Mouse (Mus musculus) lung, embryonic 14.5 days (tissue): Measurements from ENCODE around the gene Smarca1. TPM values are rescaled to one million over a fixed set of nuclear protein-coding genes. Genes with fewer than 3 reads are reported as not detected.
A peak's percentile ranks its signal among the peaks of the same experiment; 100 is the strongest.

Experiments
- ATAC-seq: fragments of 200-750 bp; cut with Nextera tagmentation; 2 replicates; pipeline ENCODE4 v1.8.0; 2017; ENCODE audit warnings: mild to moderate bottlenecking, moderate TSS enrichment, moderate library complexity; ENCODE audit not compliant: insufficient read depth
- DNase-seq: peaks from one replicate; pipeline ENCODE4 v3.0.0-alpha.2; 2015
- H3K27ac ChIP-seq: fragments of 300-500 bp; sonication (generic); 2 replicates; pipeline ENCODE4 v1.5.1; 2014; ENCODE audit warnings: low read depth, mild to moderate bottlenecking, moderate library complexity
- H3K27me3 ChIP-seq: fragments of 300-500 bp; sonication (generic); 2 replicates; pipeline ENCODE4 v1.6.1; 2014; ENCODE audit warnings: low read length, control low read depth; ENCODE audit not compliant: insufficient read depth
- H3K36me3 ChIP-seq: fragments of 300-500 bp; sonication (generic); 2 replicates; pipeline ENCODE4 v1.6.1; 2014; ENCODE audit warnings: control low read depth; ENCODE audit not compliant: insufficient read depth
- H3K4me1 ChIP-seq: fragments of 300-500 bp; sonication (generic); 2 replicates; pipeline ENCODE4 v1.6.1; 2014; ENCODE audit warnings: antibody characterized with exemption, control low read depth; ENCODE audit not compliant: insufficient read depth
- H3K4me2 ChIP-seq: fragments of 300-500 bp; sonication (generic); 2 replicates; pipeline ENCODE4 v1.6.1; 2014; ENCODE audit warnings: mild to moderate bottlenecking
- H3K4me3 ChIP-seq: fragments of 300-500 bp; sonication (generic); 2 replicates; pipeline ENCODE4 v1.5.1; 2014; ENCODE audit warnings: low read depth, low read length
- H3K9ac ChIP-seq: fragments of 300-500 bp; sonication (generic); 2 replicates; pipeline ENCODE4 v1.6.1; 2014
- H3K9me3 ChIP-seq: fragments of 300-500 bp; sonication (generic); 2 replicates; pipeline ENCODE4 v1.6.1; 2016; ENCODE audit warnings: low read depth, low read length, control low read depth
- CTCF ChIP-seq: IDR thresholded peaks from 2 replicates; pipeline ENCODE4 v1.5.1; 2016; ENCODE audit warnings: antibody characterized with exemption, low read depth
- WGBS: fragments of 180-500 bp; shearing (Covaris S2); extraction: QIAGEN DNeasy Blood & Tissue Kit; methylation state at CpG from one replicate; pipeline ENCODE4 v1.1.7; 2014; 5-methylcytosine and 5-hydroxymethylcytosine counted together
- polyA plus RNA-seq: library from polyadenylated mRNA; unstranded; fragments of >200 nt; fragmentation: Nextera tagmentation; extraction: Ambion mirVana; gene quantifications from 2 replicates; pipeline ENCODE4 v1.2.1, GENCODE M21; 2014

Smarca1 gene
- 29.9 and 32.5 TPM in 2 replicates for polyA plus RNA-seq

DNA sequence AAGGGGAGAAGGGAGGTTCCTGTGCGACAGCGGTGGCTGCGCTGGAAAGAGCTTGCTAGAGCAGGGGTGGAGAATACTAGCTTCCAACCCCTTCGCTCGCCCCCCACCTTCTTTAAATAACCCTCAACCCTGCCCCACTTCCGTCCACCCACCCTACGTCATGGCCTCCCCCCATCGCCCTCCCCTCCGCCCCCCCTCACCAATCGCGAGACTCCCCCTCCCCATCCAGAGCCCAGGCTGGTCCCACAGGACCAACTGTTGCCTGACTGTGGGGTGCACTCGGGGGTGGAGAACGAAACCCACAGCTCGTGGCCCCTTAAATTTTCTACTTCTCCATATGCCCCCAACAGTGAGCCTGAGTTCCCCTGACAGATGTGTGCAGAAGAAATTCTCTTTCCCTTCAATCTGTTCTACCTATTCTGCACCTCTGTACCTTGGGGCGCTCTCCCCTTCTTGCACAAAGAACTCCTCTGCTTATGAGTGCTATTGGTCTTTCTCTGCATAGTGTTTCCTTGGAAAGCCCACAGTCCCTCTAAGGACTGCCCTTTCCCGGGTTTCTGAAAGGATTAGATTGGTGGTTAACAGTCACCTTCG is at the start of gene Smarca1:
Gene Smarca1 (minus strand): TSS at position 544 of the 594 bp plus-strand sequence.
- peak within 1 kb of the TSS; percentile 54 for H3K27ac ChIP-seq
- no peaks in the 10 kb centered on the region for H3K9me3 ChIP-seq
- peak within 1 kb of the TSS; percentile 67 for H3K4me2 ChIP-seq
- H3K36me3 ChIP-seq, result no peaks in the 10 kb centered on the region
- 22% methylated on average over 13 of the region's 17 CpGs for WGBS
- H3K4me3 ChIP-seq, result peak within 1 kb of the TSS; percentile 58
- no peaks in the 10 kb centered on the region for H3K27me3 ChIP-seq
- DNase-seq (peak; percentile 6), ATAC-seq (peak; percentile 84)
- peak within 1 kb of the TSS; percentile 68 for H3K9ac ChIP-seq
- no peaks in the 10 kb centered on the region for H3K4me1 ChIP-seq
- TF ChIP-seq CTCF, result no peak

DNA sequence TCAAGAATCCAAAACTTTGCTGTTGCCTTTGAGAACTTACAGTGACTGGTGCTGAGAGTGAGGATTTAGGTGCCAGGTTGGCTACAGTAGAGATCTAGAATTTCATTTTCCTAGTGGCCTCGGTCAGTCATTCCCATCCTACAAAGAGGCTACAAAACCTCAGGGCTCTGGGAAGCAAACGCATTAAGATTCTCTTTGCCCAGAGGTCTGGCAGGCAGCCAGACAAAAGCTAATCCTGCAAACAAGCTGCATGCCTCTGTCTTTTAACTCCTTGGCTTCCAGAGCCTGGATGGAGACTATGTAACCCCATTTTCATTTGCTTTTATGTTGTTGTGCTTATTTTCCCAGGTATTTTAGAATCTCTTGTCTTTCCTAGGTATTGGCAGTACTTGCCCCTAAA is 45.0 kb upstream of the Smarca1 start:
- H3K27ac ChIP-seq, result no peak overlapping the region
- peak overlapping the region; percentile 8; the same call in 1 of the 2 replicates for H3K4me2 ChIP-seq
- no peaks in the 10 kb centered on the region for H3K9me3 ChIP-seq
- no peak overlapping the region for H3K4me3 ChIP-seq
- no peaks in the 10 kb centered on the region for H3K27me3 ChIP-seq
- ATAC-seq, result peak; percentile 56; the same call in 1 of the 2 replicates
- peak; percentile 90 for DNase-seq
- no peaks in the 10 kb centered on the region for H3K4me1 ChIP-seq
- 16% methylated on average over 2 of the region's 2 CpGs for WGBS
- H3K36me3 ChIP-seq, result peaks cover 20% of the 10 kb centered on the region; the same call in 1 of the 2 replicates
- no peak for TF ChIP-seq CTCF
- no peak overlapping the region for H3K9ac ChIP-seq

DNA sequence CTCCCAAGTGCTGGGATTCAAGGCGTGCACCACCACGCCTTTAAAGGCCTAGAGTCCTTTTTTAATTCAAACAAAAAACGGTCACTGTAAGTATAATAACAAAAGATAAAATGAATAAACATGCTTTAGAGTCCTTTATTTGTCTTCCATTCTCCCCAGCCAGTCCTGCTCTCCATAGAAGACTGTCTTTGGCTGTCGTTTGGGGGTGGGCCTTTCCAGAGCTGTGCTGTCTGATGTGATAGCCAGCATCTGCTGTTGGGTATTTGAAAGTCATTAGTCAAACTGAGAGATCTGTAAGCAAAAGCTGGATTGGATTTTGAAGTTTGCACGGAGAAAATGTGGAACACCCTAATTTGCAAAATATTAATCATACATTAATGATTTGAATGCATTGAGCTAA is 44.1 kb upstream of the Smarca1 start:
- WGBS, result 39% methylated on average over 5 of the region's 5 CpGs
- ATAC-seq, result peak; percentile 86; the same call in 1 of the 2 replicates
- no peak for TF ChIP-seq CTCF

DNA sequence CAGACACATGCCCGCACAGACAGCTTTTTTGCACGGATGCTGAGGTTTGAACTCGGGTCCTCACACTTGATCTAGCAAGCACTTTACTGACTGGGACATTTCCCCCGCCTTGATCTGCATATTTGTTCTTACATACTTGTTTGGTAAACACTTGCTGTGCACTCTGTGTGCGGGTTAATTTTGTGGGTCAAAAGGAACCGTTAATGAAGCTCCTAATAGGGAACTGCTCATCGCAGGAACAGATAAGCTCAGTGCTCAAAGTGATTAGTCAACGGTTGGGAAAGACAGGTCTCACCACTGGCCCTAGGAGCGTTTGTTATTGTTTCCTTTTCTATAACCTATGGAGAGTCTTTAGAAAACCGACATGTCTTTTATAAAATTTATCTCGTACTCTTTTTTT is 41.6 kb upstream of the Smarca1 start:
- H3K36me3 ChIP-seq, result peaks cover 23% of the 10 kb centered on the region; the same call in 1 of the 2 replicates
- H3K4me3 ChIP-seq, result no peak overlapping the region
- H3K4me2 ChIP-seq, result no peak overlapping the region
- 78% methylated on average over 11 of the region's 11 CpGs for WGBS
- no peak overlapping the region for H3K27ac ChIP-seq
- no peak for TF ChIP-seq CTCF
- no peak overlapping the region for H3K9ac ChIP-seq
- H3K27me3 ChIP-seq, result no peaks in the 10 kb centered on the region
- no peaks in the 10 kb centered on the region for H3K9me3 ChIP-seq
- H3K4me1 ChIP-seq, result no peaks in the 10 kb centered on the region
- ATAC-seq (no peak), DNase-seq (no peak)

More for the DNA sequence above, 44.1 kb upstream of the Smarca1 start:
- DNase-seq, result peak; percentile 57
- peaks cover 20% of the 10 kb centered on the region; the same call in 1 of the 2 replicates for H3K36me3 ChIP-seq
- H3K9me3 ChIP-seq, result no peaks in the 10 kb centered on the region
- no peak overlapping the region for H3K4me2 ChIP-seq
- no peak overlapping the region for H3K4me3 ChIP-seq
- no peaks in the 10 kb centered on the region for H3K4me1 ChIP-seq
- H3K27ac ChIP-seq, result no peak overlapping the region
- H3K27me3 ChIP-seq, result no peaks in the 10 kb centered on the region
- no peak overlapping the region for H3K9ac ChIP-seq

DNA sequence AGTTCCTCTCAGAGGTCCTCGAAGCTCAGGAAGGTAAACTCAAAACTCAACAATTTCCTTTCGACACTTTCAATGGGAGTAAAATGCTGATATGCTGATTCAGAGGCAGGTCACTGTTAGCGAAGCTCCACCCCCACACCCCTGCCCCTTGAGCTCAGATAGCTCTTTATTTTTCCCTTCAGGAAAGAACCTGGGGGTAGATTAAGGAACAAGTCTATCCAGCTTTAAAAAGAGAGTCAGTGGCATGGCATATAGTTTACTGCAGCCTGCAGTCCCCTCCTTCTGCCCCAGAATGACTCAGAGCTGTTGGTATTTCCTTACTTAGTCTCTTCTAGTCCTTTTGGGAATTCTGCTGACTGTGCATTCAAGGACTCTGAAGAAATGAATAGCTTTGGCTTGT is 37.7 kb upstream of the Smarca1 start:
- no peaks in the 10 kb centered on the region for H3K4me1 ChIP-seq
- H3K27ac ChIP-seq, result no peak overlapping the region
- 60% methylated on average over 3 of the region's 3 CpGs for WGBS
- H3K9me3 ChIP-seq, result no peaks in the 10 kb centered on the region
- ATAC-seq (peak; percentile 75; the same call in 1 of the 2 replicates), DNase-seq (peak; percentile 35)
- H3K36me3 ChIP-seq, result peaks cover 23% of the 10 kb centered on the region; the same call in 1 of the 2 replicates
- no peak for TF ChIP-seq CTCF
- H3K4me2 ChIP-seq, result no peak overlapping the region
- no peaks in the 10 kb centered on the region for H3K27me3 ChIP-seq
- no peak overlapping the region for H3K9ac ChIP-seq
- H3K4me3 ChIP-seq, result no peak overlapping the region

DNA sequence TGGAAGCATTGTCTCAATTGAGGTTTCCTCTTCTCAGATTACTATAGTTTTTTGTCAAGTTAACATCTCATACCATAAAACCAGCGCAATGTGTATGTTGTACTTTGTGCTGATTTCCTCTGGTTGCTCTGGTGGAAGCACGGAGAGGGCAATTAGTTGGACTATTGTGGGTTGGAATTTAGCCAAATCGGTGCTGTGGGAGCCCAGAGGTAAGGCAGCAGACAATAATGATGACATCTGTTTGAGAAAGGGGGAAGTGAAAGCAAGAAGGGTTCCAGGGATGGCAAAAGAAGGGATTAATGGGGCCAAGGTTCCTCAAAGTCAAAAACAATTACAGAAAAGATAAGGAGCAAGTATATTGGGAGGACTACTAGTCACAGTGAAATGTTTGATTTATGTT is 35.2 kb upstream of the Smarca1 start:
- Histone ChIP-seq H3K4me2 (no peak overlapping the region), H3K4me1 (no peaks in the 10 kb centered on the region), H3K27me3 (no peaks in the 10 kb centered on the region), H3K4me3 (no peak overlapping the region), H3K36me3 (peaks cover 13% of the 10 kb centered on the region; the same call in 1 of the 2 replicates), H3K9ac (no peak overlapping the region), H3K27ac (no peak overlapping the region), H3K9me3 (no peaks in the 10 kb centered on the region)
- DNase-seq (no peak), ATAC-seq (no peak)
- no peak for TF ChIP-seq CTCF
- 69% methylated on average over 3 of the region's 3 CpGs for WGBS

DNA sequence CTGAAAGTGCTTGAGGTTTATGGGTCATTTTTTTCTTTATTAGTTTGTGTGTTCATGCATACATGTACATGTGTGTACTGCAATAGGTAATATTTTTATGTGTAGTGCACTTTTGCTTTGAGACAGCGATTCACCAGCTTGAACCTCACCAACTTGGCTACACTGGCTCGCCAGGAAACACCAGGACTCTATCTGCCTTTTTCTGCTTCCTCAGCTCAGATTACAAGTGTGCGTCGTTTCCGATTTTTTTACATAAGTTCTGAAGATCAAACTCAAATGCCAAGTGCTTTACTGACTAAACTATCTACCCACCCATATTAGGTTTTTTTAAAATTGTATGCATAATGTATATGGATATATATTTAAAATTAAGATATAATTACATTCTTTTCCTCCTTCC is 27.8 kb upstream of the Smarca1 start:
- TF ChIP-seq CTCF, result no peak
- 73% methylated on average over 5 of the region's 5 CpGs for WGBS
- no peak for DNase-seq
- Histone ChIP-seq H3K9ac (no peak overlapping the region), H3K27ac (no peak overlapping the region), H3K4me3 (no peak overlapping the region), H3K9me3 (no peaks in the 10 kb centered on the region), H3K4me1 (no peaks in the 10 kb centered on the region), H3K36me3 (0 out of 2 replicates have a peak, but pooled peaks cover 4% of the 10 kb centered on the region), H3K4me2 (no peak overlapping the region), H3K27me3 (no peaks in the 10 kb centered on the region)
- ATAC-seq, result no peak
